In the genomic region with DNA sequence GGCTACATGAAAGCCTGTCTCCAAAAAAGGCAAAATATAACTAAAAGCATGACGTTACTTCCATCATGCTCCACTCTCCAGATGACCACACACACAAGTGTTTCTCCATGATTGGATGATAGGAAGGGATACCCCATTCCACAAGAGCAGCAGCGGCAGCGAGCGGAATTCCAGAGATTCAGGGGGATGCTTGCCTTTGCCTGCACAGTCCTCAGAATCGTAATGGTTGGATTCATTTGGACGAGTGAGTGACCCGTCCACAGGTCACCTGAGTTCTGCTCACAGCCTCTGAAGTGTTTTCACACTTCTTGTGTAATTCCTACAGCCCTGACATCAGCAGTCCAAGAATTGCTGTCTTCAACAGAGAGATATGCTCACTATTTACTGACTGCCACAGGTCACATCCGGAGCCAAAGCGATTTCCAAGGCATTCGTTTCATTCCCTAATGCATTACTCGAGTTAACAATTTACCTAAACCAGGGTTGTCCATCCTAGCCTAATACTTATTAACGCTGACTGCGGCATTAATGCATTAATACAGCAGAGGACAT, we compare ENCODE assay signal across 32 mouse cellular contexts. TPM values are rescaled to one million over a fixed set of nuclear protein-coding genes. Genes with fewer than 3 reads are reported as not detected.
DNase-seq lines count a peak whose midpoint lies in the region; ATAC-seq lines count a peak whose summit lies in the region.
"Had no signal": no experiment of that assay in that cellular context is flagged by ENCODE, and none has a peak within 500 bp of the region (broad histone marks: within the 10 kb centered on the region; RNA-seq: fewer than 3 reads in every experiment).

No protein-coding gene starts in this region.

- no peak for ATAC-seq in forebrain, embryonic 15.5 days (replicated peaks)
- no peak for ATAC-seq in forebrain, embryonic 14.5 days
- ATAC-seq in kidney, embryonic 15.5 days (replicated peaks; ENCODE audit: low FRiP score), result no peak
- ATAC-seq: forebrain, postnatal 0 days had no signal

- H3K4me3 ChIP-seq in forebrain, embryonic 15.5 days, result no peak overlapping the region
- H3K4me3 ChIP-seq in forebrain, embryonic 14.5 days (ENCODE audit: low read depth, low read length), result no peak overlapping the region
- H3K4me3 ChIP-seq in kidney, embryonic 15.5 days (replicated peaks), result no peak overlapping the region
- H3K4me3 ChIP-seq: embryonic facial prominence, embryonic 10.5 days; heart, adult 2 months; heart, embryonic 13.5 days; hindbrain, embryonic 12.5 days; limb, embryonic 12.5 days had no signal

- no peak overlapping the region for H3K4me2 ChIP-seq in forebrain, embryonic 15.5 days (replicated peaks)
- no peak overlapping the region for H3K4me2 ChIP-seq in forebrain, embryonic 14.5 days (ENCODE audit: low read length)
- no peak overlapping the region for H3K4me2 ChIP-seq in kidney, embryonic 15.5 days
- H3K4me2 ChIP-seq: heart, embryonic 13.5 days; hindbrain, embryonic 12.5 days; limb, embryonic 12.5 days; midbrain, embryonic 11.5 days had no signal

- peaks cover 9% of the 10 kb centered on the region; the same call in 1 of the 2 replicates for H3K4me1 ChIP-seq in forebrain, embryonic 15.5 days
- peaks cover 10% of the 10 kb centered on the region; the same call in 1 of the 2 replicates for H3K4me1 ChIP-seq in forebrain, embryonic 14.5 days (ENCODE audit: control insufficient read depth, insufficient read depth, low read length)
- 0 out of 2 replicates have a peak, but pooled peaks cover 4% of the 10 kb centered on the region for H3K4me1 ChIP-seq in kidney, embryonic 15.5 days
- H3K4me1 ChIP-seq: heart, embryonic 13.5 days had no signal

- H3K9me3 ChIP-seq in forebrain, embryonic 15.5 days, result no peaks in the 10 kb centered on the region
- no peaks in the 10 kb centered on the region for H3K9me3 ChIP-seq in forebrain, embryonic 14.5 days (replicated peaks; ENCODE audit: control insufficient read depth, low read length)
- H3K9me3 ChIP-seq in kidney, embryonic 15.5 days (replicated peaks), result no peaks in the 10 kb centered on the region
- H3K9me3 ChIP-seq: embryonic facial prominence, embryonic 10.5 days; heart, embryonic 13.5 days; hindbrain, embryonic 12.5 days; limb, embryonic 12.5 days had no signal

- peaks cover 21% of the 10 kb centered on the region for H3K36me3 ChIP-seq in forebrain, embryonic 15.5 days
- peaks cover 25% of the 10 kb centered on the region for H3K36me3 ChIP-seq in forebrain, embryonic 14.5 days (ENCODE audit: control insufficient read depth, insufficient read depth, low read length)
- peaks cover 28% of the 10 kb centered on the region for H3K36me3 ChIP-seq in kidney, embryonic 15.5 days

- no peak for DNase-seq in forebrain, embryonic 14.5 days (ENCODE audit: low spot score)
- peak; percentile 74 for DNase-seq in kidney, adult 11 months
- peak; percentile 52 to 78 for DNase-seq in kidney, postnatal 36 days
- no peak for DNase-seq in gastrocnemius, postnatal 4 days (ENCODE audit: low spot score in 2 of 2)
- no peak for DNase-seq in left cerebral cortex, adult 8-10 months (ENCODE audit: low spot score in 2 of 2)
- DNase-seq: adrenal gland, postnatal 25 days; cerebellum, postnatal 10 days; forebrain, postnatal 0 days; gastrocnemius, postnatal 14 days; heart, adult 2 months; heart, postnatal 14 days; lung, postnatal 10 days; right cerebral cortex, adult 18-20 months; right cerebral cortex, postnatal 4 days; thymus, postnatal 14 days had no signal

- H3K27me3 ChIP-seq in forebrain, embryonic 15.5 days, result no peaks in the 10 kb centered on the region
- H3K27me3 ChIP-seq in forebrain, embryonic 14.5 days (replicated peaks; ENCODE audit: control insufficient read depth, insufficient read depth, low read length), result no peaks in the 10 kb centered on the region
- H3K27me3 ChIP-seq in kidney, embryonic 15.5 days, result no peaks in the 10 kb centered on the region
- H3K27me3 ChIP-seq: heart, embryonic 13.5 days; hindbrain, embryonic 12.5 days; limb, embryonic 12.5 days had no signal

- H3K27ac ChIP-seq in forebrain, embryonic 15.5 days (replicated peaks), result peak overlapping the region; percentile 84; the same call in 1 of the 2 replicates
- H3K27ac ChIP-seq in forebrain, embryonic 14.5 days (ENCODE audit: low read depth, low read length), result no peak overlapping the region
- H3K27ac ChIP-seq in kidney, embryonic 15.5 days, result peak overlapping the region; percentile 87
- H3K27ac ChIP-seq: embryonic facial prominence, embryonic 10.5 days; heart, adult 2 months; heart, embryonic 13.5 days; hindbrain, embryonic 12.5 days; liver, embryonic 14.5 days had no signal

- 94% methylated on average over 13 of the region's 13 CpGs for WGBS in forebrain, embryonic 15.5 days
- 91% methylated on average over 13 of the region's 13 CpGs for WGBS in forebrain, embryonic 14.5 days
- WGBS in kidney, embryonic 15.5 days, result 68% methylated on average over 13 of the region's 13 CpGs

- H3K9ac ChIP-seq in forebrain, embryonic 15.5 days (replicated peaks), result no peak overlapping the region
- no peak overlapping the region for H3K9ac ChIP-seq in forebrain, embryonic 14.5 days (ENCODE audit: low read length)
- H3K9ac ChIP-seq in kidney, embryonic 15.5 days, result no peak overlapping the region
- H3K9ac ChIP-seq: forebrain, postnatal 0 days; heart, embryonic 13.5 days; hindbrain, embryonic 12.5 days; limb, embryonic 12.5 days; liver, embryonic 14.5 days had no signal

RNA-seq across cellular contexts. Expression of a gene that starts 27.2 kb away (rescaled TPM):
- polyA plus RNA-seq in forebrain, embryonic 15.5 days (2015; fragmentation: Nextera tagmentation; extraction: Ambion mirVana), result 47.9 and 48.0 TPM in 2 replicates
- 47.2 and 61.2 TPM in 2 replicates for polyA plus RNA-seq in forebrain, embryonic 14.5 days (2014; fragmentation: Nextera tagmentation; extraction: Ambion mirVana)
- polyA plus RNA-seq in kidney, embryonic 15.5 days (2015; fragmentation: Nextera tagmentation; extraction: Ambion mirVana), result 59.8 and 62.4 TPM in 2 replicates
- 10 to 100 TPM; 15.5 to 20.0 TPM for total RNA-seq in gastrocnemius, postnatal 4 days (2021)
- total RNA-seq in left cerebral cortex, adult 8-10 months (2022), result 10 to 100 TPM; 18.8 to 21.3 (median 19.6) TPM

RNA-seq across cellular contexts. Expression of a gene that starts 35.1 kb away (rescaled TPM):
- polyA plus RNA-seq in forebrain, embryonic 15.5 days (2015; fragmentation: Nextera tagmentation; extraction: Ambion mirVana), result 75.0 and 79.4 TPM in 2 replicates
- 78.9 and 79.4 TPM in 2 replicates for polyA plus RNA-seq in forebrain, embryonic 14.5 days (2014; fragmentation: Nextera tagmentation; extraction: Ambion mirVana)
- 141 and 144 TPM in 2 replicates for polyA plus RNA-seq in kidney, embryonic 15.5 days (2015; fragmentation: Nextera tagmentation; extraction: Ambion mirVana)
- 100 to 1,000 TPM; 348 to 363 TPM for total RNA-seq in gastrocnemius, postnatal 4 days (2021)
- total RNA-seq in left cerebral cortex, adult 8-10 months (2022), result 10 to 100 TPM; 87.2 to 95.0 (median 91.5) TPM

RNA-seq across cellular contexts. Expression of a gene that starts 44.7 kb away (rescaled TPM):
- 189 TPM in 2 replicates for polyA plus RNA-seq in forebrain, embryonic 15.5 days (2015; fragmentation: Nextera tagmentation; extraction: Ambion mirVana)
- 231 and 240 TPM in 2 replicates for polyA plus RNA-seq in forebrain, embryonic 14.5 days (2014; fragmentation: Nextera tagmentation; extraction: Ambion mirVana)
- polyA plus RNA-seq in kidney, embryonic 15.5 days (2015; fragmentation: Nextera tagmentation; extraction: Ambion mirVana), result 198 and 199 TPM in 2 replicates
- total RNA-seq in gastrocnemius, postnatal 4 days (2021), result 10 to 100 TPM; 87.0 to 88.3 TPM
- total RNA-seq in left cerebral cortex, adult 8-10 months (2022), result 10 to 100 TPM; 73.7 to 91.9 (median 81.3) TPM

RNA-seq across cellular contexts. Expression of a gene that starts 51.7 kb away (rescaled TPM):
- not detected in 2 replicates for polyA plus RNA-seq in forebrain, embryonic 15.5 days (2015; fragmentation: Nextera tagmentation; extraction: Ambion mirVana)
- polyA plus RNA-seq in forebrain, embryonic 14.5 days (2014; fragmentation: Nextera tagmentation; extraction: Ambion mirVana), result not detected in 2 replicates
- polyA plus RNA-seq in kidney, embryonic 15.5 days (2015; fragmentation: Nextera tagmentation; extraction: Ambion mirVana), result not detected in 2 replicates
- total RNA-seq in gastrocnemius, postnatal 4 days (2021), result not detected
- total RNA-seq in left cerebral cortex, adult 8-10 months (2022), result not detected
- total RNA-seq: adrenal gland, postnatal 25 days; forebrain, postnatal 0 days; gastrocnemius, postnatal 14 days; heart, adult 2 months; heart, postnatal 14 days; layer of hippocampus, postnatal 25 days; left cerebral cortex, postnatal 10 days; megakaryocyte progenitor cell, adult 5-6 weeks; midbrain, postnatal 0 days had no signal
- polyA plus RNA-seq: brain, embryonic 14.5 days; cortical plate, adult 2 months; embryonic facial prominence, embryonic 10.5 days; forebrain, postnatal 0 days; heart, adult 2 months; heart, embryonic 13.5 days; hindbrain, embryonic 12.5 days; large intestine, adult 2 months; limb, embryonic 12.5 days; liver, embryonic 14.5 days; midbrain, embryonic 11.5 days; midbrain, postnatal 0 days; neural tube, embryonic 14.5 days; stomach, embryonic 14.5 days had no signal

Comparison
In these comparisons a context has a peak if more than half of its experiments do, and no peak if none do; other contexts are left out.
1. DNase-seq: peak in kidney, adult 11 months (single experiment) and kidney, postnatal 36 days (2 of 2); none in forebrain, embryonic 14.5 days (single experiment), gastrocnemius, postnatal 4 days (0 of 2) and left cerebral cortex, adult 8-10 months (0 of 2).